Mouse (Mus musculus) neutrophil, adult 83 days (primary cell): ENCODE data around the gene Olfr1093. TPM values are rescaled to one million over a fixed set of nuclear protein-coding genes. Genes with fewer than 3 reads are reported as not detected.

Experiments used
- total RNA-seq, 2 experiments: library from RNA; stranded (reverse); gene quantifications; one replicate each; pipeline ENCODE4 v1.2.4; 2023

Olfr1093 gene
- total RNA-seq = not detected

GRCm38 (mm10) chr2:86782179-86782578, at the start of gene Olfr1093:
TSS of gene Olfr1093 (plus strand) at chr2:86782479.

GRCm38 (mm10) chr2:86733601-86734000, 48.7 kb upstream of the Olfr1093 start, which contains the start of gene Olfr1089:
TSS of gene Olfr1089 (minus strand) at chr2:86733701.

GRCm38 (mm10) chr2:86758893-86759292, 23.4 kb upstream of the Olfr1093 start, which contains the start of gene Olfr1090:
TSS of gene Olfr1090 (minus strand) at chr2:86758993.

GRCm38 (mm10) chr2:86809918-86810317, 27.6 kb downstream of the Olfr1093 start, which contains the start of gene Olfr141:
TSS of gene Olfr141 (minus strand) at chr2:86810018.

GRCm38 (mm10) chr2:86824363-86824762, 42.1 kb downstream of the Olfr1093 start, which contains the start of gene Olfr1094:
TSS of gene Olfr1094 (plus strand) at chr2:86824663.

Other genes with a start within 250 kb of the Olfr1093 start
- gene Olfr1079, start 240.0 kb upstream of the Olfr1093 start, total RNA-seq = not detected
- not detected for gene Olfr1080, start 224.2 kb upstream of the Olfr1093 start, total RNA-seq
- not detected for gene Olfr1082, start 183.5 kb upstream of the Olfr1093 start, total RNA-seq
- not detected for gene Olfr1084, start 142.8 kb upstream of the Olfr1093 start, total RNA-seq
- gene Olfr1085, start 120.5 kb upstream of the Olfr1093 start, total RNA-seq = not detected
- gene Olfr1086, start 102.4 kb upstream of the Olfr1093 start, total RNA-seq = not detected
- not detected for gene Olfr1087, start 84.1 kb upstream of the Olfr1093 start, total RNA-seq
- not detected for gene Olfr1089, start 48.8 kb upstream of the Olfr1093 start, total RNA-seq
- gene Olfr1090, start 23.5 kb upstream of the Olfr1093 start, total RNA-seq = not detected
- not detected for gene Olfr141, start 27.5 kb downstream of the Olfr1093 start, total RNA-seq
- gene Olfr1094, start 42.2 kb downstream of the Olfr1093 start, total RNA-seq = not detected
- not detected for gene Olfr1095, start 69.2 kb downstream of the Olfr1093 start, total RNA-seq
- not detected for gene Gm13723, start 92.3 kb downstream of the Olfr1093 start, total RNA-seq
- gene Olfr1097, start 109.7 kb downstream of the Olfr1093 start, total RNA-seq = not detected
- gene Olfr1098, start 142.1 kb downstream of the Olfr1093 start, total RNA-seq = not detected
- not detected for gene Olfr1099, start 178.2 kb downstream of the Olfr1093 start, total RNA-seq
- gene Olfr1100, start 197.5 kb downstream of the Olfr1093 start, total RNA-seq = not detected
- gene Olfr1101, start 208.7 kb downstream of the Olfr1093 start, total RNA-seq = not detected
- not detected for gene Olfr1102, start 215.9 kb downstream of the Olfr1093 start, total RNA-seq
- gene Olfr1104, start 244.6 kb downstream of the Olfr1093 start, total RNA-seq = not detected